In genomic region chr2:170110306-170110705, GRCm38 (mm10) we compare ENCODE assay signal across 27 mouse cellular contexts. TPM values are rescaled to one million over a fixed set of nuclear protein-coding genes. Genes with fewer than 3 reads are reported as not detected.
DNase-seq lines count a peak whose midpoint lies in the region; ATAC-seq and TF ChIP-seq lines count a peak whose summit lies in the region.
"Had no signal": no experiment of that assay in that cellular context is flagged by ENCODE, and none has a peak within 500 bp of the region (broad histone marks: within the 10 kb centered on the region; RNA-seq: fewer than 3 reads in every experiment).

No protein-coding gene starts in this region.

- peak; percentile 44 for DNase-seq in kidney, postnatal 14 days
- peak; percentile 72 for DNase-seq in testis, postnatal 10 days (ENCODE audit: low spot score)
- DNase-seq in testis, postnatal 14 days (ENCODE audit: low spot score) = no peak
- no peak for DNase-seq in left cerebral cortex, adult 8-10 months (ENCODE audit: low spot score in 2 of 2)
- DNase-seq: adrenal gland, adult 8-10 months; adrenal gland, postnatal 25 days; cerebellum, adult 11-12 months; cerebellum, adult 8-10 months; cerebellum, postnatal 10 days; cerebellum, postnatal 36 days; embryo, embryonic 11 days; gastrocnemius, postnatal 25 days; heart, adult 18-20 months; heart, postnatal 10 days; heart, postnatal 36 days had no signal

- WGBS in kidney, embryonic 15.5 days = 63% methylated on average over 8 of the region's 8 CpGs
- 37% methylated on average over 8 of the region's 8 CpGs for WGBS in intestine, postnatal 0 days

- H3K9me3 ChIP-seq in kidney, embryonic 15.5 days (replicated peaks) = no peaks in the 10 kb centered on the region
- H3K9me3 ChIP-seq in intestine, postnatal 0 days (ENCODE audit: control insufficient read depth) = no peaks in the 10 kb centered on the region
- H3K9me3 ChIP-seq: embryonic facial prominence, embryonic 10.5 days; embryonic facial prominence, embryonic 13.5 days; forebrain, embryonic 12.5 days; forebrain, embryonic 15.5 days; heart, embryonic 12.5 days; heart, embryonic 15.5 days; hindbrain, embryonic 10.5 days; hindbrain, embryonic 13.5 days had no signal

- ATAC-seq in kidney, embryonic 15.5 days (replicated peaks; ENCODE audit: low FRiP score) = no peak
- ATAC-seq in intestine, postnatal 0 days = 0 out of 2 replicates have a peak, but pooled peaks have one; percentile 22
- ATAC-seq: CD4-positive, CD25-positive, alpha-beta regulatory T cell, adult 4 months; forebrain, embryonic 15.5 days had no signal

- no peak for TF ChIP-seq CTCF in intestine, postnatal 0 days (IDR thresholded peaks at IDR 0.05; ENCODE audit: low read depth)

- H3K4me2 ChIP-seq in kidney, embryonic 15.5 days = no peak overlapping the region
- no peak overlapping the region for H3K4me2 ChIP-seq in intestine, postnatal 0 days (replicated peaks; ENCODE audit: low read depth)
- H3K4me2 ChIP-seq: embryonic facial prominence, embryonic 13.5 days; forebrain, embryonic 12.5 days; forebrain, embryonic 15.5 days; heart, embryonic 12.5 days; heart, embryonic 15.5 days; hindbrain, embryonic 13.5 days had no signal

- H3K36me3 ChIP-seq in kidney, embryonic 15.5 days = peaks cover 96% of the 10 kb centered on the region
- peaks cover 65% of the 10 kb centered on the region for H3K36me3 ChIP-seq in intestine, postnatal 0 days (ENCODE audit: control insufficient read depth, insufficient read depth)

- H3K4me3 ChIP-seq in kidney, embryonic 15.5 days (replicated peaks) = no peak overlapping the region
- H3K4me3 ChIP-seq in intestine, postnatal 0 days (ENCODE audit: low read depth, low read length) = no peak overlapping the region
- H3K4me3 ChIP-seq: embryonic facial prominence, embryonic 10.5 days; embryonic facial prominence, embryonic 13.5 days; erythroblast, embryonic 14.5 days; forebrain, embryonic 12.5 days; forebrain, embryonic 15.5 days; heart, embryonic 12.5 days; heart, embryonic 15.5 days; hindbrain, embryonic 10.5 days; hindbrain, embryonic 13.5 days had no signal

- H3K27ac ChIP-seq in kidney, embryonic 15.5 days = no peak overlapping the region
- H3K27ac ChIP-seq in intestine, postnatal 0 days (ENCODE audit: low read depth, low read length) = no peak overlapping the region
- H3K27ac ChIP-seq: embryonic facial prominence, embryonic 10.5 days; embryonic facial prominence, embryonic 13.5 days; forebrain, embryonic 12.5 days; forebrain, embryonic 15.5 days; heart, embryonic 15.5 days had no signal

- H3K4me1 ChIP-seq in kidney, embryonic 15.5 days = no peaks in the 10 kb centered on the region
- H3K4me1 ChIP-seq in intestine, postnatal 0 days (replicated peaks; ENCODE audit: control insufficient read depth, insufficient read depth, low read length) = 0 out of 2 replicates have a peak, but pooled peaks cover 3% of the 10 kb centered on the region
- H3K4me1 ChIP-seq: embryonic facial prominence, embryonic 10.5 days had no signal

- H3K9ac ChIP-seq in kidney, embryonic 15.5 days = no peak overlapping the region
- no peak overlapping the region for H3K9ac ChIP-seq in intestine, postnatal 0 days (ENCODE audit: low read depth, low read length)
- H3K9ac ChIP-seq: embryonic facial prominence, embryonic 13.5 days; forebrain, embryonic 12.5 days; forebrain, embryonic 15.5 days; heart, embryonic 12.5 days; heart, embryonic 15.5 days; hindbrain, embryonic 13.5 days had no signal

- no peaks in the 10 kb centered on the region for H3K27me3 ChIP-seq in kidney, embryonic 15.5 days
- H3K27me3 ChIP-seq in intestine, postnatal 0 days (replicated peaks; ENCODE audit: control insufficient read depth, insufficient read depth, low read length) = no peaks in the 10 kb centered on the region
- H3K27me3 ChIP-seq: embryonic facial prominence, embryonic 13.5 days; forebrain, embryonic 12.5 days; forebrain, embryonic 15.5 days; heart, embryonic 12.5 days; heart, embryonic 15.5 days; hindbrain, embryonic 13.5 days had no signal

RNA-seq across cellular contexts. Expression of gene Zfp217, which starts 37.6 kb away (rescaled TPM):
- 4.7 and 5.0 TPM in 2 replicates for polyA plus RNA-seq in kidney, embryonic 15.5 days (2015; fragmentation: Nextera tagmentation; extraction: Ambion mirVana)
- 2.2 TPM in 2 replicates for polyA plus RNA-seq in intestine, postnatal 0 days (2015; fragmentation: Nextera tagmentation; extraction: Ambion mirVana)
- 1 to 10 TPM; 2.5 to 4.4 (median 3.3) TPM for total RNA-seq in left cerebral cortex, adult 8-10 months (2022)

Comparison
In these comparisons a context has a peak if more than half of its experiments do, and no peak if none do; other contexts are left out.
1. DNase-seq: peak in kidney, postnatal 14 days (single experiment) and testis, postnatal 10 days (single experiment); none in testis, postnatal 14 days (single experiment) and left cerebral cortex, adult 8-10 months (0 of 2).